Mouse (Mus musculus) lung, postnatal 36 days (tissue): ENCODE results near the gene Gripap1.

Source experiments
- DNase-seq: peaks from one replicate; pipeline ENCODE4 v3.0.0; 2022; ENCODE audit warnings: mixed read lengths

The Gripap1 gene

DNA sequence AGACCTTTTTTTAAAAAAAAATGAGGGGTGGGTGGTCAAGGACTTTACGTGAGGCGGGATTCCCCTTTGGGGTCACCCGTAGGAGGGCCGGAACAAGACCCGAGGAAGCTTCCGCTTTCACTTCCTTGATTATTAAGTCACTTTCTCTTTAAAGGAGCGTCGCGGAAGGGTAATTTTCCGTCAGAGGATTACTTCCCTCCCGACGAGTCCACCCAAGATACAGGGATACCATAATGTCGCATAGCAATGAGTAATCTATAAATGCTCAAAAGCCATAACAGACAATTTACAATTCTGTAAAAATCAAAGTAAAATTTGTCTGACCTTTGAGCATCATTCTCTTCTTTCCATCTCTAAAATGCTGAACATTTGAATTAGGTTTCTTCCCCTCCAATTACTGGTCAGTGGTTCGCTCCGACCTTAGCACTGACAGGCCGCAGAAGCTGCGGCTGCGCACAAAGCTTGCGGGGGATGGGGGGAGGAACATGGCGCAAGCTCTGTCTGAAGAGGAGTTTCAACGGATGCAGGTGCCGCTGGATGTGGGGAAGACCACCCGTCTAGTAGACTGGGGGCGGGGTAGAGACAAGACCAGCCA, at the start of gene Gripap1:
Gripap1 (plus strand) TSS at position 224 of the 595 bp plus-strand sequence.
- peak; percentile 88 for DNase-seq

DNA sequence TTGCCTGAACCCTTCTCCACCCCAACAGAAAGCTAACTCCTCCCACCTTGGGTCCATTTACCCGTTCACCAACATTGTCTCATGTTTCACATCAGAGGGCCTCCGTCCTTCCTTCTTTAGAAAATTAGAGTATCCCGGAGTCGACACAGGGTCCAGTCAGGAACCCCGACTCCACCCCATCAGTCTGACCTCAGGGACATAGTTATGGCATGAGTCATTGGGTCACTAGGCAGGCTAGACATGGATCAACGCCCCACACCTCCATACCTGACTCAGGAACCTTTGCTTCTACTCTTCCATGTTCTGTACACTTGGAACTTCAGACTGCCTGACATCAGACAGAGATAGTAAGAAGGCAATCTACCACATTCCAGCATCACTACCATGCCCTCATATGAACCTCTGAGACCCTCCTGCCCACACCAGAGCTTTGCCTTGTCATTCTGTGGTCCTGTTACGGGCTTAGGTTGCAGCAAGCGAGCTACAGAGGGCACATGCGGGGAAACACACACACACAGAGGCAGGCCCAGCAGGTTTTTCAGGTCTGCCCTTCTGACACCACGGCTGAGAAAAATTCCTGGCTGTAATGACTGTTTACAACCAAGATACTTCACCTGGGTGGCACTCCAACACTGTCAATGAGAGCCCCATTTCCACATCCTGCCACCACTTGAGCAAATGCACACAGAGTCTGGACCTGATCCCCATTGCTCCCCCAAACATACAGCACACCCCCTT, 49.3 kb upstream of the Gripap1 start:
- peak; percentile 79 for DNase-seq

DNA sequence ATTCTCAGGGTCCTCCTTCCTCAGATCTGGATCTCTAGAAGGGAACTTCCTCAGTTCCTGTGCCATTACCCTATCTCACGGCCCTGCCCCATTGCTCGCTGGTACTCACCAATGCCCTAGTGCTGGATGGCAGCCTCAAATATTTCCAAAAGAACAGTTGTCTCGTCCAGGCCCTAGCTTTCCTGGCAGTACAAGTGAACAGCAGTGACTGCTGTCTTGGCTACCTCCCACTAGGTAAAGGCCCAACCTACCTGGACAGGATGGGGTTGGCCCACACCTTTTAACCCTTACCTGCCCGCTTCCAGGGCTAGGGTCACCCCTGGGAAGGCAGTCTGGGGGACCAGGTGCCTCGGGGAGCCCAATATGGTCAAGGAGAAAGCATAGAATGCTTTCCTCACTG, 48.5 kb upstream of the Gripap1 start:
- DNase-seq: peak; percentile 45

DNA sequence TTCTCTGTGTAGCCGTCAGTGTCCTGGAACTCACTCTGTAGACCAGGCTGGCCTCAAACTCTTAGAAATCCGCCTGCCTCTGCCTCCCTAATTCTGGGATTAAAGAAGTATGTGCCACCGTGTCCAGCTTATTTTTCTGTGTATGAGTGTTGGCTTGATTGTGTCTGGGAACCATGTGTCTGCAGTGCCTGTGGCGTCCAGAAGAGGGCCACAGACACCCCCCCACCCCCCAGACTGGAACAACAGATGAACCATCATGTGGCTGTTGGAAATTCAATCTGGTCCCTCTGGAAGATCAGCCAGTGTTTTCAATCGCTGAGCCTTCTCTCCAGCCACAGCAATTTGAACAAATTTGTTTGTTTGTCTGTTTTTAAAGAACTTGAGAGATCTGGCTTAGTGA, 46.1 kb upstream of the Gripap1 start:
- no peak for DNase-seq

DNA sequence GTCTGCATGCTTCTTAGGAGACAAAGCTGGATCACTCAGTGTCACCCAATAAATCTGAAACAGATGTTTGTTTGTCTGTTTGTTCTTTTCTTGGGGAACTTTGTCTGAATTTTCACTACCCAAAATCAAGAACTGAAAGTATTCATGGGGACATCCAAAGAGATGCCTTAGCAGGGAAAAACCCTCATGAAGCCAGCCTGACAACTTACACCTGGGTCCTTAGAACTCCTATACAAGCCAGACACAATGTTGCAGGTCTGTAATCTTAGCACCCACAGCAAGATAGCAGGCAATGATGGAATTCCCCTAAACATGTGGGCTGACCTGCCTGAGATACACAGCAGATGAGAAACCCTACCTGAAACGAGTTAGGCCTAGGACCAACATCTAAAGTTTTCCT, 44.6 kb upstream of the Gripap1 start:
- DNase-seq: no peak

DNA sequence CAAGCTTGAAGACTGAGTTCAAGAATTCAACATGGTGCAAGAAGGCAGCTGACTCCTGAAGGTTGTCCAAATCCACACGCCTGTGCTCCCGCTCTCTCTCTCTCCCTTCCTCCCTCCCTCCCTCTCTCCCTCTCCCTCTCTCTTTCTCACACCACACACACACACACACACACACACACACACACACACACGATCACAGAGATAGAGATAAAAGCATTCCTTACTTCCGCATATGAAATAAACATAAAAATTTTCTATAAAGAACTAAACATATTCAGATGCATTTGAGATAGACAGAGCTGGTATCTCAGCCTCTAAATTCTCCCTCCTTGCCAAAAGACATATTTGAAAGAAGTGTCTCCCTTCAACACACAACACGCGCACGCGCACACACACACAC, 44.1 kb upstream of the Gripap1 start:
- no peak for DNase-seq

DNA sequence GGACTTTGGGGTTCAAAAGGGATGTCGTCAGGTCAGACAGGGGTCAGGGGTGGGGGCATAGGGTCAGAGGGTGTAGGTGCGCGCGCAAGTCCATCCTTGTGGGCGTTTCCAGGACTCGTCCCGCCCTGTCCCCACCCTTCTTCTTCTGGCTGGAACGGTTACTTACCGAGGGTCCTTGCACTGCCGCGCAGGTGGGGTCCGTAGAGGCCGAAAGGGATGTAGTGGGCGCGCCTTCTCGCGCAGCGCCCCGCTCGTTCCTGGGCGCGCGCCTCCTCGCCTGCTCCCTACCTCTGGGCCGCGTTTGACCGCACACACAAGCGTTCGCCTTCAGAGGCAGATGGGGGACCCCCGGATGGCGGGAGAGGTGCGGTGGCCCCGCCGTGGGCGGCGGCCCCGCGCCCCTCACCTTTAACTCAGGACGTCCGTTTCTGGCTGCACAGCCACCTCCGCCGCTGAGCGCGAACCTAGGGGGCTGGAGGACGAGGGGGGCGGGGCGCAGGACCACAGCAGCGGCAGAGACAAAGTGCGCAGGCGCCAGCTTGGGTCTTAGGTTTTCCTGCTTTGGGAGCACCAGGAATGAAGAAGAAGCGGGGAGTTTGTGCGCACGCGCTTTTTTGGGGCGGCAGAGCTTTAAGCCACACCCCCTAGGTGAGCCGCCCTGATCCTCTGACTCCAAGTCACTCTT, 39.0 kb upstream of the Gripap1 start, which contains the start of gene Ccdc120:
Ccdc120 (minus strand) TSS at position 474 of the 685 bp plus-strand sequence.
- peak; percentile 70 for DNase-seq

DNA sequence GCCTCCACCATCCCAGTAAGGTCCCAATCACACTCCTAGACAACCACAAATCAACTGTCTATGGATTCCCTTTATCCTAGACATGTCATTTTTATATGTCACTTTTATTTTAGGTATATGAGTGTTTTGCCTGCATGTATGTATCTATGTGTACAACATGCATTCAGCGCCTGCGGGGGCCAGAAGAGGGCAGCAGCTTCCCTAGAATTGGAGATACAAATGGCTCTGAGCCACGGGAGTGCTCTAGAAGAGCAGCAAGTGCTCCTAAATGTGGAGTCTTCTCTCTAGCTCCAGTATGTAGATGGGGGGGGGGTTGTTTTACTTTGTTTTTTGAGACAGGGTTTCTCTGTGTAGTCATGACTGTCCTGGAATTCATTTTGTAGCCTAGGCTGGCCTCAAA, 35.9 kb upstream of the Gripap1 start:
- DNase-seq: peak; percentile 42

DNA sequence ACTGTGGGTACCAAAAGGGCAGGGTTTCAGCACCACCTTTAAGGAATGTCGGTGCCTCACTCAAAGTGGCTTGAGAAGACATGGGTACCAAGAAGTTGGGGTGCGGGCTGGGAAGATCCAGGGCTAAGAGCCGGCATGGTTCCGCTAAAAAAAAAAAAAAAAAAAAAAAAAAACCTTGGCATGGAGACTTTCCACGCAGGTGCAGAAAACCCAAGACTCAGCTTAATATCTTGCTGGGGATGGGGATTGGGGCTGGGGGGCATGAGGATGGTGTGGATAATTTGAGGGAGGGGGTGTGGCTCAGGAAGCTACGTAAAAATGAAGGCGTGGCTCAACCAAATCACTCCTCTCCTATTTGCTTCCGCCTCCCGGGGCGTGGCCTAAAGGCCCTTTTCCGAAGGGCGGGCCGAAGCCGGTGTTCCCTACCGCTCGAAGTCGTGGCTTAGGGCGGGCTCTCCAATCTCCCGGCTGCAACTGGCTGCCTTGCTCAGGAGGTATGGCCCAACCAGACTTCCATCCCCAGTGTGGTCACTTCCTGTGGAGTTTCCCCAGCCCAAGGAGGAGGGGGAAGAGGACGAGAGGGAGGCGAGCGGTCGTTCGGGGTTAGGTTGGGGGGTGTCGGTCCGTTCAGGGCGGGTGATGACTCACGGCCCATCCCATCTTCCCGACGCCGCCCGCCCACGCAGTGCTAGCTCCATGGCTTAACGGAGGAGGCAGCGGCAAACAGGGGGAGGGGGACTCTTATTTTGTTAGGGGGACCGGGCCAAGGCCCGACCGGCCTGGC, 27.2 kb upstream of the Gripap1 start, which contains the start of gene Tfe3:
Tfe3 (plus strand) TSS at position 424 of the 784 bp plus-strand sequence.
- DNase-seq: peak; percentile 96

DNA sequence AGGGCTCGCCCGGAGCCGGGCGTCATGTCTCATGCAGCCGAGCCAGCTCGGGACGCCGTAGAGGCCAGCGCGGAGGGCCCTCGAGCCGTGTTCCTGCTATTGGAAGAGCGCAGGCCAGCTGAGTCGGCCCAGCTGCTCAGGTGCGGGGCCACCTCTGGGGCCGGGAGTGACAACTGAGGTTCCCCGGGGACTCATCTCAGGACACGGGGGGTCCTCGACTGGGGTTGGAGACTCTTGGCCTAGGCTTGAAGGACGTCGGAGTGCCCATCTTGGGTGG, 26.7 kb upstream of the Gripap1 start:
- no peak for DNase-seq

DNA sequence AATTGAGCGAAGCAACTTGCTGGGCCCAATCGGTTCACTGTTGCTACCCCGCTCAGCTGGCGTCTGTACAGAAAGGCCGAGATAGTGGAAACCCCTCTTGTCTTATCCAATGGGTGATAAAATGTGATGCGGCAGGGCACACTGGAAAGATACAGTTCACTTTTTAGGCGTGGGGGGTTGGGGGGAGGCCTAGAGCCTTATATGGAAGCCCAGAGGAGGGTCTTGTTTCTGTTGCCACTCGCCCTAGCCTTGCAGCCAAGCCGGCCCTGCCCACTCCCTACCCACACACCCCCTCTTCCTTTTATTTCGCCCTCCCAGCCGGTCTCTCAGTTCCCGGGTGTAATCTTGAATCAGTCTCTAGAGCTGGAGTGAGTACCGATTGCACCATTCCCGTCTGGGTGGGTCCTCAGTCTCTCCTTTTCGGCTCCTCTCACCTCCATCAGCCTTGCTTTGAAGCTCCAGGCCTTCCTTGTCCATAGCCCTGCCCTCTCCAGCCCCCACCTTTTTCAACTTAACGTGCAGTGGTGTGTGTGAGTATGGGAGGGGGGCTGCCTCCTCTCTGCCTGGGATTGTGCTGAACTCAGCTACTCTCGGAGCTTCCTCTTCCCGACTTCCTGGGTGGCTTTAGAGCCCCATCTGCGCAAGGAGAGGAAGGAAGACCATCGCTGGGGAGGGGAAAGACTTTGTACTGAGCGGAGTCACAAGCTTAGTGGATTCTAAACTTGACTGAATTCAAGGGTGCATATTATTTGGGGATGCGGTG, 25.8 kb upstream of the Gripap1 start:
- peak; percentile 60 for DNase-seq

DNA sequence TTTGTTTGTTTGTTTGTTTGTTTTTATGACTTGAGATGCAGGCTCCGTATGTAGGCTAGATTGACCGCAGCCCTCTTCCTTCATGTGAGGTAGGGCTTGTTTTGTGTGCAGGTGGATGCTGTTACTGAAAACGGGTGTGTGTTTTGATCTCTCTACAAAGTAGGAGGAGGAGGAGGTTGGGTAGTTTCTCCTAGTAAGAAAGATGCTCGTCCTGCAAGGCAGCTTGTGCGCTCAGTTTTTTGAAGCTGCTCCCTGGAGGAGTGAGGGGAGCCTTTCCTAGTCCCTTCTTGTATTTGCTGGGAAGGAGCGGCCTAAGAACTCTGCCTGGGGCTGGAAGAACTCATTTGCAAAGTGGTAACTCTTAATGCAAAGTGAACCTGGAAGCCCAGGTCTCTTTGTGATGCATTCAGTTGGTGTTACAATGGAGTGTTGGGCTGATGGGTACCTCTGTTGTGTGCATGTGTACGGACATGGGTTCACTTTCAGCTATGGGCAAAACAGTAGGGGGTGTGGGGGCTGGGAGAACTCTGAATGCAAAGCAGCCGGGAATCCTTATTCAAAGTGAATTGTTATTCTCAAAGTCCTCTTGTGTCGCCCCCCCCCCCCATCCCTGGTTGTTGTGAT, 24.8 kb upstream of the Gripap1 start:
- DNase-seq: no peak

DNA sequence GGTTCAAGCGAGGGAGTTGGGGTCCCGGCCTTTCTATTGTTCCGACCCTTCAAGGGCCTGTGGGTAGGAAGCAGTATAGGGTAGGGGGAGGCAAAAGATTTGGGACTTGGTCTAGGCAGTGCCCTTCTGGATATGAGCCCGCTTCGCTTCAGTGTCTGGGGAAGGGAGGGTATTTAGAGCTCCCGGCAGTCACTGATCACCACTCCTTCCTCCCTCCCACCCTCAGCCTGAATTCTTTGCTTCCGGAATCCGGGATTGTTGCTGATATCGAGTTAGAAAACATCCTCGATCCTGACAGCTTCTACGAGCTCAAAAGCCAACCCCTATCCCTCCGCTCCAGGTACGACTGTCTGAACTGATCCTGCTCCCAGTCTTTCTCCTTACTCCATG, 24.3 kb upstream of the Gripap1 start:
- peak; percentile 17 for DNase-seq

DNA sequence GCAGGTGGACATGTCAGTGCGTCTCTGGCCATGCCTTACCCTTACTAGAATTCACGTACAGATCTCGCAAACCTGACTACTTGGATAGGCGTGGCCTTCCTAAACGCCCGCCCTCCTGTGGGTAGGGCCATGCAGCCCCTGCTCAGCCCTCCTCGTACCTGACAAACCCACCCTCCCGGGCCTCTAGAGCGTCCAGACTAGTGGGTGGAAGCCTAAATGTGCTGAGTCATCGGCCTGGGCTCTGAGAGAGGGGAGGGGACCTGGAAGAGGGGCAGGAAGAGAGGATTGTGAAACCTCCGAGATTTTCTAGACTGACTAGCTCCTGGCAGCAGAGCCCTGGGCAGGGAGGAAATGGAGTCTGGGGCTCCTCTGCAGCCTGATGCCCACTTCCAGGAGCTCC, 23.8 kb upstream of the Gripap1 start:
- peak; percentile 76 for DNase-seq

DNA sequence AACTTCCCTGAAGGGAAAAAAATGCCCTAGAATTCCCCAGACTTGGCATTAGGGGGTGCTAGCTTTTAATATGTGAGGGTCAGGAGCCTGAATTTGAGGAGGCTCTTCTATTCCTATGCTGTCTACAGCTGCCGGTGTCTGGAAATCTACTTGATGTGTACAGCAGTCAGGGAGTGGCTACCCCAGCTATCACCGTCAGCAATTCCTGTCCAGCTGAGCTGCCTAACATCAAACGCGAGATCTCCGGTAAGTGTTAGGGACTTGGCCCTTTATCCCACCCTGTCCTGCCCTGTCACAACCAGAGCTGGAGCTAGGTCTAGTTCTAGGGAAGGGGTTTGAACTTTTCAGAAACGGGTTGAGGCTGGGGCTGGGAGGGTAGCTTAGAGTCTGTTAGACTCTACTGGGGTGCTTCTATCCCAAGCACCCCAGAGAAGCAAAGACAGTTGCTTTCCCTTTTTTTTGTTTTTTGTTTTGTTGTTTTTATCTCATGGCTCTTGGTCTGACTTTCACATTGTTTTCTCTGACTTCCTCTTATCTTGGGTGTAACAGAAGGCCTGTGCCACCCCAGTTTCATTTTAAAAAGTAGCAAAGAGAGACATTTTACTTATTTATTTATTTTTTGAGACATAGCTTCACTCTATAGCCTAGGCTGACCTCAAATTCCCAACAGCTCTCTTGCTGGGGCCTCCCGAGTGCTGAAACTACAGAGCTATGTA, 20.1 kb upstream of the Gripap1 start:
- DNase-seq: no peak

DNA sequence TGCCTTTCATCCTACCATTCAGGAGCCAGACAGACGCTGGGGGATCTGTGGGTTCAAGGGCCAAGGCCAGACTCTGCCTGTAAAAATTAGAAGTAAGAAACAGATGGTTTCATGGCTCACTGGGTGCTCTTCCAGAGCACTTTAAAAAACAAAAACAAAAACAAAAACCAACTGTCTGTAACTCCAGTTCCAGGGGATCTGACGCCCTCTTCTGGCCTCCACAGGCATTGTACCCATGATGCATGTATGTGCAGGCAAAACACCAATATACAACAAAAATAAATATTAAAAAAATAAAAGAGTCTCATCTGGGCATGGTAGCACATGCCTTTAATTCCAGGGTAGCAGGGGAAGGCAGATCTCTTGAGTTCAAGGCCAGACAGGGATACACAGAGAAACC, 16.8 kb upstream of the Gripap1 start:
- peak; percentile 46 for DNase-seq

DNA sequence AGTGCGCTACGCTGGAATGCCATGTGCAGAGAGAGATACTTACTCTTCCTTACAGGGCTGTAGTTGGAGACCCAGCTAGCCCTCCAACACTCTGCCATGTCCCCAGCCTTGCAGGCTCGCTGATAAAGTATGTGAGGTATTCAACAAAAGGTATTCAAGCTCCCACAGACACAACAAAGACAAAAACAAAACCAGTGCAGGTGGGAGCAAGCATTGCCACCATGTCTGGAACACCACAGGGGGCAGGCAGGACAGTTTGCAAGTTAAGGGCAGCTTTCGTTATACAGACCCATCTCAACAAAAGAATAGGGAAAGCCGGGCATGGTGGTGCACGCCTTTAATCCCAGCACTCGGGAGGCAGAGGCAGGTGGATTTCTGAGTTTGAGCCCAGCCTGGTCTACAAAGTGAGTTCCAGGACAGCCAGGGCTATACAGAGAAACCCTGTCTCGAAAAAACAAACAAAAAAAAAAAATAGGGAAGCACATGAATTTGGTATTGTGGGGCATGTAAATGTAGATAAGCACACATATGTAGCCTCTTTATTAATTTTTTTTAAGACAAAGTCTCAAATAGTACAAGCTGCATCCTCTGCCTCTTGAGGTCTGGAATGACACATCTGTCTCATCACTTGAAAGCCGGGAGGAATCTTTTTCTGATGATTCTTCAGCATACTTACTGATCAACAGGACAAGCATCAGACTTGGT, 13.9 kb upstream of the Gripap1 start:
- no peak for DNase-seq

DNA sequence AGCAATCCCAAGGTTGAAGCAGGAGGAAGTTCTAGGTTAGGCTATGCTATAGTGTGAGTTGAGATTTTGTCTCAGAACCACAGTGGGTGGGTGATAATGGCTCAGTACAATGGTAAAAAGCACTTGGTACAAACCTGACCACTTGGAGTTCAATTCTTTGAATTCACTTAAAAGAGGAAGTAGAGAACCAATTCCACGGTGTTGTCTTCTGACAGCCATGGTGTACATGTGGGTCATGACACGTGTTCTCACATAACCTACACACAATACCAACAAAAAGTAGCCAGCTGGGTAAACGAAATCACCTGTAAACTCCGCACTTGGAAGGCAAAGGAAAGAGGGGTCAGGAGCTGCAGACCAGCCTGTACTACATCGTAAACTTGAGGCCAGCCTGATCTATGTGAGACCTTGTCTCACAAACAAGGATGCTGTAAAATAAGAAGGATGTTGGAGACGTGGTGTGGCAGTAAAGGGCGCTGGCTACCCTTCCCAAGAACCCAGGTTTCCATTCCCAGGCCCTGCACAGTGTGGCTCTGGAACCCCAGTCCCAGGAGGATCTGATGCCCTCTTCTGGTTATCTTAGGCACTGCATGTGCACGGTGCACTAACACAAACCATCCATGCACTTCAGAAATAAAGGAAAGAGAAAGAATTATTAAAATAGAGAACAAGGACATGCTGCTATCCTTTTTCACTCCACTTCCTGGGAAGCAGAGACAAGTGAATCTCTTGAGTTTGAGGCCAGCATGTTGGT, 13.1 kb upstream of the Gripap1 start:
- DNase-seq: peak; percentile 73

DNA sequence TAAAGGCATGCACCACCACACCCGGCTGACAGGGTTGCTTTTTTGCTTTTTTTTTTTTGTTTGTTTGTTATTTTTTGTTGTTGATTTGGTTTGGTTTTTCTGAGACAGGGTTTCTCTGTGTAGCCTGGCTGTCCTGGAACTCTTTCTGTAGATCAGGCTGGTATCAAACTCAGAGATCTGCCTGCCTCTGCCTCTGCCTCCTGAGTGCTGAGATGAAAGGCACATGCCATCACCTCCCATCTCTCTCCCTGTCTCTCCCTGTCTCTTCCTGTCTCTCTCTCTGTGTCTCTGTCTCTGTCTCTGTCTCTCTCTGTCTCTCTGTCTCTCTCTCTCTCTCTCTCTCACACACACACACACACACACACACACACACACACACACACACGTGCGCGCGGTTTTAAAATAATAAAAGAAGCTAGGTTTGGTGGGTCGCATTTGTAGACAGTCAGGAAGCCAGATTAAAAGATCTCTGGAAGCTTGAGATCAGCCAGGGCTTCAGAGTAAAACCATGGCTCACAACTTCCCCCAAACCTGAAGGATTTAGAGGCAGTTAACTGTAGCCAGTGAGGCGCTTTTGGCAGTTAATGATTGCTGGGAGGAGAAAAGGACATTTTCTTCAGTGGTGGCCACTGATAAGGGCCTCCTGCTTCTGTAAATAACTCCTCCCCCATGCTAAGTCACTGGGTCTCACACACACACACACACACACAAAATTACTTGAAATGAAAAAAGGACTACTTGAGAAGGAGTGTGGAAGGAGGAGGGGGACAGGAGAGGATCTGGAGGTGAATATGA, 10.9 kb upstream of the Gripap1 start:
- no peak for DNase-seq
